ENCODE assay signal across 23 mouse cellular contexts in genomic region chr19:3356516-3356915, GRCm38 (mm10). TPM values are rescaled to one million over a fixed set of nuclear protein-coding genes. Genes with fewer than 3 reads are reported as not detected.
"Had no signal": no experiment of that assay in that cellular context is flagged by ENCODE, and none has a peak within 500 bp of the region (broad histone marks: within the 10 kb centered on the region; RNA-seq: fewer than 3 reads in every experiment).

No protein-coding gene starts in this region.

- H3K27me3 ChIP-seq: limb, embryonic 12.5 days; limb, embryonic 15.5 days; midbrain, embryonic 12.5 days; midbrain, embryonic 15.5 days; neural tube, embryonic 12.5 days; neural tube, embryonic 15.5 days had no signal

- H3K4me3 ChIP-seq: limb, embryonic 12.5 days; limb, embryonic 15.5 days; midbrain, embryonic 12.5 days; midbrain, embryonic 15.5 days; neural tube, embryonic 12.5 days; neural tube, embryonic 15.5 days had no signal

- H3K9me3 ChIP-seq: limb, embryonic 15.5 days; midbrain, embryonic 12.5 days; midbrain, embryonic 15.5 days; neural tube, embryonic 15.5 days had no signal

- H3K27ac ChIP-seq: limb, embryonic 12.5 days; limb, embryonic 15.5 days; liver, embryonic 14.5 days; macrophage; midbrain, embryonic 12.5 days; midbrain, embryonic 15.5 days; neural tube, embryonic 12.5 days; neural tube, embryonic 15.5 days; stomach, postnatal 0 days had no signal

- H3K36me3 ChIP-seq: midbrain, embryonic 12.5 days; midbrain, embryonic 15.5 days; neural tube, embryonic 12.5 days; neural tube, embryonic 15.5 days had no signal

- ATAC-seq: inflammation-experienced regulatory T-cells, adult 6 months; intestine, embryonic 16.5 days; liver, postnatal 0 days; lung, postnatal 0 days; midbrain, embryonic 15.5 days had no signal

- H3K4me2 ChIP-seq: limb, embryonic 12.5 days; limb, embryonic 15.5 days; liver, embryonic 11.5 days; lung, embryonic 14.5 days; midbrain, embryonic 12.5 days; midbrain, embryonic 15.5 days; neural tube, embryonic 12.5 days; neural tube, embryonic 15.5 days had no signal

- H3K9ac ChIP-seq: limb, embryonic 12.5 days; limb, embryonic 15.5 days; liver, embryonic 14.5 days; liver, postnatal 0 days; lung, embryonic 14.5 days; midbrain, embryonic 12.5 days; midbrain, embryonic 15.5 days; neural tube, embryonic 12.5 days; neural tube, embryonic 15.5 days had no signal

- H3K4me1 ChIP-seq: limb, embryonic 12.5 days; limb, embryonic 15.5 days; midbrain, embryonic 12.5 days; midbrain, embryonic 15.5 days; neural tube, embryonic 12.5 days had no signal

- DNase-seq: layer of hippocampus, postnatal 36 days; left cerebral cortex, postnatal 4 days; liver, postnatal 0 days; lung, embryonic 14.5 days; right cerebral cortex, adult 18-20 months; right cerebral cortex, postnatal 14 days; right cerebral cortex, postnatal 4 days; thymus, adult 2 months; thymus, postnatal 14 days; thymus, postnatal 4 days had no signal

RNA-seq across cellular contexts. Expression of gene Tesmin, which starts 32.1 kb away (rescaled TPM):
- polyA plus RNA-seq: inflammation-experienced regulatory T-cells, adult 6 months; neural tube, embryonic 12.5 days had no signal

RNA-seq across cellular contexts. Expression of gene Gal, which starts 57.8 kb away (rescaled TPM):
- polyA plus RNA-seq: liver, postnatal 0 days; macrophage had no signal
